Mouse (Mus musculus): ENCODE measurements around the gene Cbx8. TPM values are rescaled to one million over a fixed set of nuclear protein-coding genes. Genes with fewer than 3 reads are reported as not detected.

The Cbx8 gene
- polyA plus RNA-seq, 1 experiment from 2014 or later, result 5.1 TPM

DNA sequence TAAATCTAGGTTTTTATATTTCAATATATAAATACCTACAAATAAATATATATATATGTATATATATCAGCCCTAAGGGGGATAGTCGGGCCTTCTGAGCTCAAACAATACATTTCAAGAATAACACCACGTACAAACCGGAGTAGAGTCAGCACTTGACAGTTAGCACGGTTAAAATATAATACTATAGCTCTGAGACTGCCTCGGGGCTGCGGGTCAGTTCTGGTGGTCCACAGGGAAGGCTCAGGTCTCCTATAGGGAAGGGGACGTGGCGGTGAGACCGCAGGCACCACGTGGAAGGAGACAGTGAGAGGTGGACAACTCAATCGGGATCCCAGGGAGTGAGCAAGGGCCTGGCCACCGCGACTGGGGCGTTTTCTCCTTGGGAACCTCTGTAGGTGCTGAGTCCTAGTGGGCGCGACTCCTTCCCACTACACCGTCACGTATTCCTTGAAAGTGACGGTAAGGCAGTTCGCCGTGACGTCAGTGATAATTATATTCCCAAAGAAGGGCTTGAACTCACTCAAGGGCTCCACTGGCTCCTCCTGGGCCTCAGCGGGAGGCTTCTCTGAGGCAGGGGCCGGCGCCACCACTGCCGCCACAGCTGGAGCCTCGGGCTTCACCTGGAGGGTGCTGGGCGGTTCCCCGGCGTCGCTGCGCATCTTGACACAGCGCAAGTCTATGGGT lies 39.8 kb upstream of the Cbx8 start:
- no peak overlapping the region for H3K4me3 ChIP-seq (ENCODE audit: low read depth, low read length)
- WGBS, result 75% methylated on average over 33 of the region's 33 CpGs
- no peak overlapping the region for H3K27ac ChIP-seq (replicated peaks)
- H3K4me2 ChIP-seq (replicated peaks; ENCODE audit: low read depth), result no peak overlapping the region
- no peaks in the 10 kb centered on the region for H3K27me3 ChIP-seq (ENCODE audit: control insufficient read depth, insufficient read depth, low read length)
- peaks cover 21% of the 10 kb centered on the region for H3K4me1 ChIP-seq (replicated peaks; ENCODE audit: control insufficient read depth, insufficient read depth)
- no peak for DNase-seq (ENCODE audit: low spot score)
- no peaks in the 10 kb centered on the region for H3K9me3 ChIP-seq (ENCODE audit: control insufficient read depth, low read length)
- ATAC-seq (ENCODE audit: low FRiP score, low TSS enrichment), result no peak
- H3K9ac ChIP-seq (ENCODE audit: low read length), result no peak overlapping the region
- H3K36me3 ChIP-seq (ENCODE audit: control insufficient read depth, insufficient read depth, low read length), result peaks cover 13% of the 10 kb centered on the region
- TF ChIP-seq EP300 (optimal IDR thresholded peaks at IDR 0.05) (no peak), CTCF (IDR thresholded peaks at IDR 0.05; ENCODE audit: low read depth) (no peak)

DNA sequence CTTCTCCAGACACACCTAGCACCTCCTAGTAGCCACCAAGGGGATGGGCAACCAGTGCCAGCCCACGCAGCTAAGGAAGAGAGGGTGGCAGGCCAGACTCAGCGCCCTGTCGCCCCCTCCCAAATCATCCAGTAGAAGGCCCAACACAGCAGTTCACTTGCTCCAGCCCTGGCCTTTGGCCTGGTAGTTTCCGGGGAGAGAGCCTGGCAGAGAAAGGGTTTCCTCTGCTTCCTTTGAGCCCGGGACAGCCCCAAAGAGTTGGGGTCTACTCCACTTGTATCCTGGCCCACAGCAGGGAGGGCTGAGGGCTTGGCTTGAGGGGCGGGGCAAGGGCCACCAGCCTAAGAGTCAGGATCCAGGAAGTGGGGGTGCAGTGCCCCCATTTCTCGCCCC lies 38.7 kb upstream of the Cbx8 start:
- H3K4me1 ChIP-seq (replicated peaks; ENCODE audit: control insufficient read depth, insufficient read depth), result peaks cover 21% of the 10 kb centered on the region
- H3K9ac ChIP-seq (ENCODE audit: low read length), result peak overlapping the region; percentile 51
- no peaks in the 10 kb centered on the region for H3K27me3 ChIP-seq (ENCODE audit: control insufficient read depth, insufficient read depth, low read length)
- no peak for TF ChIP-seq CTCF (IDR thresholded peaks at IDR 0.05; ENCODE audit: low read depth)
- no peak for TF ChIP-seq EP300 (optimal IDR thresholded peaks at IDR 0.05)
- peaks cover 13% of the 10 kb centered on the region for H3K36me3 ChIP-seq (ENCODE audit: control insufficient read depth, insufficient read depth, low read length)
- H3K4me2 ChIP-seq (replicated peaks; ENCODE audit: low read depth), result peak overlapping the region; percentile 42
- H3K27ac ChIP-seq (replicated peaks), result peak overlapping the region; percentile 56; the same call in 1 of the 2 replicates
- no peaks in the 10 kb centered on the region for H3K9me3 ChIP-seq (ENCODE audit: control insufficient read depth, low read length)
- no peak for ATAC-seq (ENCODE audit: low FRiP score, low TSS enrichment)
- DNase-seq (ENCODE audit: low spot score), result no peak
- 64% methylated on average over 7 of the region's 7 CpGs for WGBS
- 0 out of 2 replicates have a peak overlapping the region, but pooled peaks have one; percentile 10 for H3K4me3 ChIP-seq (ENCODE audit: low read depth, low read length)

DNA sequence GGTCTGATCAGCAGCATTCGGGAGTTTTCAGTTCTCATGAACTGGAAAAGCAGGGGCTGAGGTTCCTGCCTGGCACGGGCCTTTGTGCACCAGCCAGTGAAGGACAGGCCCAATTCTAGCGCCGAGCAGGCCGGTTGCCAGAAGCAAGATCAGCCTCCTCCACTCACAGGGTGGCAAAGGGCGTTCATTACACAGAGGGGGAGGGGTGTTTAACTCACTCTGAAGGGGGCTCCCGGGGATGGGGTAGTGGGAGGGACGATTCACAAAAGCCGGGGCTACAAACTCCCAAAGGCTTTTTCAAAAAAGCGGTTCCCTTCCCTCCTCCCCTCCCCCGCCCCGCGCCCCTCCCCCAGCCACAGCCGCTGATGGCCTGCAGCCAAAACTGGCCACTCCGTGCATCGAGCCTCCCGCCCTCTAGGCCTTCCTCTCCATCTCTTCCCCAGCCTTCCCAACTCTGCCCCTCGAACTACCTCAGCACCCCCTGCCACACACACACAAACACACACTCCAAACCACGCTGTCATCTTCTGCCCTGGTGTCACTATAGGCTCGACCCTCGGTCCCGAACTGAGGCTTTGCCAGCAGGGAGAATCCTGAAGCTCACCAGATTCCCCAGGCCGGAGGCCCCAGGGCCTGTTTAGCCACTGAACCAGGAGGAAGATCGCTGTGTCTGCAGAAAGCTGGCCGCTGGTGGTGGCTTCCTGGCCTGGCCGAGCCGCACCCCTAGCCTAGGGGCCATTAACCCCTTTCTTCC lies 38.1 kb upstream of the Cbx8 start:
- H3K4me3 ChIP-seq (ENCODE audit: low read depth, low read length), result 0 out of 2 replicates have a peak overlapping the region, but pooled peaks have one; percentile 10
- no peaks in the 10 kb centered on the region for H3K9me3 ChIP-seq (ENCODE audit: control insufficient read depth, low read length)
- 15% methylated on average over 25 of the region's 27 CpGs for WGBS
- H3K4me1 ChIP-seq (replicated peaks; ENCODE audit: control insufficient read depth, insufficient read depth), result peaks cover 17% of the 10 kb centered on the region
- ATAC-seq (ENCODE audit: low FRiP score, low TSS enrichment) (peak; percentile 38), DNase-seq (ENCODE audit: low spot score) (peak; percentile 65)
- peak overlapping the region; percentile 42 for H3K4me2 ChIP-seq (replicated peaks; ENCODE audit: low read depth)
- peak overlapping the region; percentile 51 for H3K9ac ChIP-seq (ENCODE audit: low read length)
- peak overlapping the region; percentile 56 for H3K27ac ChIP-seq (replicated peaks)
- TF ChIP-seq EP300 (optimal IDR thresholded peaks at IDR 0.05) (no peak), CTCF (IDR thresholded peaks at IDR 0.05; ENCODE audit: low read depth) (no peak)
- peaks cover 13% of the 10 kb centered on the region for H3K36me3 ChIP-seq (ENCODE audit: control insufficient read depth, insufficient read depth, low read length)
- H3K27me3 ChIP-seq (ENCODE audit: control insufficient read depth, insufficient read depth, low read length), result no peaks in the 10 kb centered on the region

DNA sequence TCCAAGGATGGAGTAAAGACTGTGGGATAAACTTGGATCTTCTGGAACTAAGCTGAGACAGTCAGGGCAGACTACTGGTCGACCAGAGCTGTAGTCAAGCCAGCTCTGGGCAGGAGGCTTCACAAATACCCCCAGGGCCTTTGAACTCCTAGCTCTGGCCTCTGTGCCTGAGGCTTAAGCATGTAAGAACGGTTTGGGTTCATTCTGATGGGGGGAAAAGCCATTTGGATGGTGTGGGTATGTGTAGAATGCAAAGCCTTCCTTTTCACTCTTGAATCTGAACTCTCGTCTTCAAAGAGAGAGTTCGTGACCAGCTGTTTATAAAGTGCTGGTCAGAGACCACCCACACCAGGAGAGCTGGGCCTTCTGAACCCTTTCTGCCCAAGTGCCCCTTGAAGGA lies 37.0 kb upstream of the Cbx8 start:
- 77% methylated on average over 4 of the region's 4 CpGs for WGBS
- no peaks in the 10 kb centered on the region for H3K27me3 ChIP-seq (ENCODE audit: control insufficient read depth, insufficient read depth, low read length)
- TF ChIP-seq EP300 (optimal IDR thresholded peaks at IDR 0.05) (no peak), CTCF (IDR thresholded peaks at IDR 0.05; ENCODE audit: low read depth) (no peak)
- H3K4me3 ChIP-seq (ENCODE audit: low read depth, low read length), result no peak overlapping the region
- peaks cover 7% of the 10 kb centered on the region; the same call in 1 of the 2 replicates for H3K4me1 ChIP-seq (replicated peaks; ENCODE audit: control insufficient read depth, insufficient read depth)
- no peaks in the 10 kb centered on the region for H3K9me3 ChIP-seq (ENCODE audit: control insufficient read depth, low read length)
- DNase-seq (ENCODE audit: low spot score) (no peak), ATAC-seq (ENCODE audit: low FRiP score, low TSS enrichment) (no peak)
- no peak overlapping the region for H3K27ac ChIP-seq (replicated peaks)
- no peak overlapping the region for H3K4me2 ChIP-seq (replicated peaks; ENCODE audit: low read depth)
- no peak overlapping the region for H3K9ac ChIP-seq (ENCODE audit: low read length)
- peaks cover 13% of the 10 kb centered on the region for H3K36me3 ChIP-seq (ENCODE audit: control insufficient read depth, insufficient read depth, low read length)

DNA sequence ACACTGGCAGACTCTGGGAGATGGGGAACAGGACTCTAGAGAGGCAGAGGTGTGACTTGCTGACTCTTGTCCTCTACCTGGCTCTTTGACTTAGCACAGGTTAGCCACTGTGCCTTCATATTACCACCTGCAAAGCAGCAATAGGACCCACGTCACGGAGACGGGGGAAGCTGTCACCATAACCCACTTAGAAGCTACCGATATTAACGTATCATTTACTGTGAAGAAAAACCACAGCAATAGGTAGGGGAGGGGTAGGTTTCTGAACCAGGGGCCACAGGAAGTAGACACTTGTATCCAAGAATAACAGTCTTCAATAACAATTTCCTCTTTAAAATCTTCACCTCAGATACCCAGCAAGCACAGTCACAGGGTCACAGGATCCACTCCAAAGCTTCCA lies 35.0 kb upstream of the Cbx8 start:
- no peak overlapping the region for H3K4me2 ChIP-seq (replicated peaks; ENCODE audit: low read depth)
- ATAC-seq (ENCODE audit: low FRiP score, low TSS enrichment), result no peak
- no peak for TF ChIP-seq EP300 (optimal IDR thresholded peaks at IDR 0.05)
- TF ChIP-seq CTCF (IDR thresholded peaks at IDR 0.05; ENCODE audit: low read depth), result no peak
- no peak overlapping the region for H3K27ac ChIP-seq (replicated peaks)
- H3K9ac ChIP-seq (ENCODE audit: low read length), result no peak overlapping the region
- H3K36me3 ChIP-seq (ENCODE audit: control insufficient read depth, insufficient read depth, low read length), result peaks cover 4% of the 10 kb centered on the region; the same call in 1 of the 2 replicates
- no peaks in the 10 kb centered on the region for H3K27me3 ChIP-seq (ENCODE audit: control insufficient read depth, insufficient read depth, low read length)
- no peak for DNase-seq (ENCODE audit: low spot score)
- peaks cover 7% of the 10 kb centered on the region; the same call in 1 of the 2 replicates for H3K4me1 ChIP-seq (replicated peaks; ENCODE audit: control insufficient read depth, insufficient read depth)
- no peak overlapping the region for H3K4me3 ChIP-seq (ENCODE audit: low read depth, low read length)
- WGBS, result 79% methylated on average over 5 of the region's 5 CpGs
- H3K9me3 ChIP-seq (ENCODE audit: control insufficient read depth, low read length), result no peaks in the 10 kb centered on the region

All from stomach, postnatal 0 days (tissue).